Mouse (Mus musculus): ENCODE measurements at regions not wholly inside any gene's neighbourhood (a gene's known extent, or its start where the extent isn't known, plus 50 kb on each side); places are given as distances from the start of the nearest gene placed in this dataset.

GRCm38 (mm10) chr7:125005638-125006037 is 438.8 kb upstream of the Kdm8 start:
- TF ChIP-seq CTCF (IDR thresholded peaks at IDR 0.05; ENCODE audit: low read depth) (no peak), EP300 (IDR thresholded peaks at IDR 0.05; ENCODE audit: low read depth) (no peak)

All from liver, postnatal 0 days (tissue).